Mouse (Mus musculus): ENCODE data around the gene Txn2. TPM values are rescaled to one million over a fixed set of nuclear protein-coding genes. Genes with fewer than 3 reads are reported as not detected.

Gene Txn2
- polyA plus RNA-seq, 1 experiment from 2014 or later = 215 TPM

GRCm38 (mm10) chr15:77956404-77956901, 27.6 kb upstream of the Txn2 start, which contains the start of gene Foxred2:
Foxred2 (minus strand) TSS chr15:77956722.
- Histone ChIP-seq H3K9me3 (no peaks in the 10 kb centered on the region), H3K36me3 (peaks cover 46% of the 10 kb centered on the region), H3K4me1 (replicated peaks) (peaks cover 27% of the 10 kb centered on the region), H3K4me3 (replicated peaks) (peak within 1 kb of the TSS; percentile 61), H3K9ac (replicated peaks) (peak within 1 kb of the TSS; percentile 59), H3K27ac (no peak within 1 kb of the TSS), H3K4me2 (peak within 1 kb of the TSS; percentile 84), H3K27me3 (peaks cover 14% of the 10 kb centered on the region)
- ATAC-seq (ENCODE audit: insufficient number of reproducible peaks, insufficient read depth, low FRiP score, low TSS enrichment, low read depth) = peak; percentile 85
- WGBS = under 1% methylated on average over 39 of the region's 39 CpGs

GRCm38 (mm10) chr15:77955440-77956403, 26.9 kb upstream of the Txn2 start:
- Histone ChIP-seq H3K4me1 (replicated peaks) (peaks cover 27% of the 10 kb centered on the region), H3K4me2 (peak overlapping the region; percentile 84), H3K27me3 (peaks cover 14% of the 10 kb centered on the region), H3K9ac (replicated peaks) (peak overlapping the region; percentile 59), H3K36me3 (peaks cover 40% of the 10 kb centered on the region), H3K4me3 (replicated peaks) (peak overlapping the region; percentile 61), H3K9me3 (no peaks in the 10 kb centered on the region), H3K27ac (no peak overlapping the region)
- WGBS = 9% methylated on average over 52 of the region's 52 CpGs
- peak; percentile 21; the same call in 1 of the 2 replicates for ATAC-seq (ENCODE audit: insufficient number of reproducible peaks, insufficient read depth, low FRiP score, low TSS enrichment, low read depth)

GRCm38 (mm10) chr15:77954362-77954761, 25.6 kb upstream of the Txn2 start:
- WGBS = 89% methylated on average over 2 of the region's 2 CpGs
- Histone ChIP-seq H3K4me1 (replicated peaks) (peaks cover 27% of the 10 kb centered on the region), H3K27me3 (peaks cover 14% of the 10 kb centered on the region), H3K9me3 (no peaks in the 10 kb centered on the region), H3K36me3 (peaks cover 27% of the 10 kb centered on the region), H3K4me3 (replicated peaks) (no peak overlapping the region), H3K9ac (replicated peaks) (no peak overlapping the region), H3K27ac (no peak overlapping the region), H3K4me2 (no peak overlapping the region)
- no peak for ATAC-seq (ENCODE audit: insufficient number of reproducible peaks, insufficient read depth, low FRiP score, low TSS enrichment, low read depth)

- ATAC-seq (ENCODE audit: insufficient number of reproducible peaks, insufficient read depth, low FRiP score, low TSS enrichment, low read depth) = no peak
- H3K36me3 ChIP-seq = peaks cover 21% of the 10 kb centered on the region
- no peak overlapping the region for H3K4me3 ChIP-seq (replicated peaks)
- 86% methylated on average over 3 of the region's 3 CpGs for WGBS
- H3K9ac ChIP-seq (replicated peaks) = no peak overlapping the region
- peaks cover 27% of the 10 kb centered on the region for H3K4me1 ChIP-seq (replicated peaks)
- no peak overlapping the region for H3K27ac ChIP-seq
- no peak overlapping the region for H3K4me2 ChIP-seq
- H3K9me3 ChIP-seq = no peaks in the 10 kb centered on the region
- peaks cover 14% of the 10 kb centered on the region for H3K27me3 ChIP-seq
Measured at GRCm38 (mm10) chr15:77952921-77953320, 24.1 kb upstream of the Txn2 start.

GRCm38 (mm10) chr15:77949061-77949460, 20.3 kb upstream of the Txn2 start:
- Histone ChIP-seq H3K9me3 (no peaks in the 10 kb centered on the region), H3K4me3 (replicated peaks) (no peak overlapping the region), H3K27ac (no peak overlapping the region), H3K27me3 (no peaks in the 10 kb centered on the region), H3K36me3 (peaks cover 39% of the 10 kb centered on the region), H3K9ac (replicated peaks) (no peak overlapping the region), H3K4me1 (replicated peaks) (no peaks in the 10 kb centered on the region), H3K4me2 (no peak overlapping the region)
- no peak for ATAC-seq (ENCODE audit: insufficient number of reproducible peaks, insufficient read depth, low FRiP score, low TSS enrichment, low read depth)
- 86% methylated on average over 7 of the region's 7 CpGs for WGBS

- H3K9ac ChIP-seq (replicated peaks) = no peak overlapping the region
- no peak for ATAC-seq (ENCODE audit: insufficient number of reproducible peaks, insufficient read depth, low FRiP score, low TSS enrichment, low read depth)
- no peak overlapping the region for H3K4me2 ChIP-seq
- H3K4me1 ChIP-seq (replicated peaks) = no peaks in the 10 kb centered on the region
- WGBS = 89% methylated on average over 4 of the region's 4 CpGs
- H3K36me3 ChIP-seq = peaks cover 35% of the 10 kb centered on the region
- no peaks in the 10 kb centered on the region for H3K27me3 ChIP-seq
- no peak overlapping the region for H3K27ac ChIP-seq
- H3K9me3 ChIP-seq = no peaks in the 10 kb centered on the region
- H3K4me3 ChIP-seq (replicated peaks) = no peak overlapping the region
Measured at GRCm38 (mm10) chr15:77945711-77946110, 16.9 kb upstream of the Txn2 start.

- 78% methylated on average over 3 of the region's 3 CpGs for WGBS
- no peaks in the 10 kb centered on the region for H3K9me3 ChIP-seq
- no peaks in the 10 kb centered on the region for H3K27me3 ChIP-seq
- ATAC-seq (ENCODE audit: insufficient number of reproducible peaks, insufficient read depth, low FRiP score, low TSS enrichment, low read depth) = no peak
- H3K27ac ChIP-seq = no peak overlapping the region
- peaks cover 24% of the 10 kb centered on the region for H3K36me3 ChIP-seq
- no peak overlapping the region for H3K4me2 ChIP-seq
- no peak overlapping the region for H3K4me3 ChIP-seq (replicated peaks)
- 0 out of 2 replicates have a peak, but pooled peaks cover 3% of the 10 kb centered on the region for H3K4me1 ChIP-seq (replicated peaks)
- H3K9ac ChIP-seq (replicated peaks) = no peak overlapping the region
Measured at GRCm38 (mm10) chr15:77941563-77941962, 12.8 kb upstream of the Txn2 start.

GRCm38 (mm10) chr15:77938516-77938915, 9.7 kb upstream of the Txn2 start:
- no peak overlapping the region for H3K4me2 ChIP-seq
- no peak for ATAC-seq (ENCODE audit: insufficient number of reproducible peaks, insufficient read depth, low FRiP score, low TSS enrichment, low read depth)
- no peak overlapping the region for H3K27ac ChIP-seq
- H3K4me1 ChIP-seq (replicated peaks) = 0 out of 2 replicates have a peak, but pooled peaks cover 6% of the 10 kb centered on the region
- peaks cover 5% of the 10 kb centered on the region; the same call in 1 of the 2 replicates for H3K27me3 ChIP-seq
- H3K4me3 ChIP-seq (replicated peaks) = no peak overlapping the region
- no peaks in the 10 kb centered on the region for H3K9me3 ChIP-seq
- 76% methylated on average over 5 of the region's 5 CpGs for WGBS
- H3K36me3 ChIP-seq = peaks cover 14% of the 10 kb centered on the region; the same call in 1 of the 2 replicates
- no peak overlapping the region for H3K9ac ChIP-seq (replicated peaks)

GRCm38 (mm10) chr15:77935673-77936375, 7.0 kb upstream of the Txn2 start:
- peaks cover 5% of the 10 kb centered on the region; the same call in 1 of the 2 replicates for H3K27me3 ChIP-seq
- 0 out of 2 replicates have a peak, but pooled peaks cover 6% of the 10 kb centered on the region for H3K4me1 ChIP-seq (replicated peaks)
- ATAC-seq (ENCODE audit: insufficient number of reproducible peaks, insufficient read depth, low FRiP score, low TSS enrichment, low read depth) = no peak
- H3K36me3 ChIP-seq = no peaks in the 10 kb centered on the region
- no peak overlapping the region for H3K9ac ChIP-seq (replicated peaks)
- 83% methylated on average over 14 of the region's 14 CpGs for WGBS
- no peaks in the 10 kb centered on the region for H3K9me3 ChIP-seq
- H3K4me2 ChIP-seq = no peak overlapping the region
- H3K27ac ChIP-seq = no peak overlapping the region
- H3K4me3 ChIP-seq (replicated peaks) = no peak overlapping the region

- Histone ChIP-seq H3K4me2 (no peak overlapping the region), H3K9ac (replicated peaks) (no peak overlapping the region), H3K27me3 (peaks cover 5% of the 10 kb centered on the region; the same call in 1 of the 2 replicates), H3K4me3 (replicated peaks) (no peak overlapping the region), H3K9me3 (no peaks in the 10 kb centered on the region), H3K36me3 (no peaks in the 10 kb centered on the region), H3K27ac (no peak overlapping the region), H3K4me1 (replicated peaks) (0 out of 2 replicates have a peak, but pooled peaks cover 6% of the 10 kb centered on the region)
- no peak for ATAC-seq (ENCODE audit: insufficient number of reproducible peaks, insufficient read depth, low FRiP score, low TSS enrichment, low read depth)
- WGBS = 68% methylated on average over 5 of the region's 5 CpGs
Measured at GRCm38 (mm10) chr15:77934968-77935367, 6.2 kb upstream of the Txn2 start.

- H3K9ac ChIP-seq (replicated peaks) = no peak overlapping the region
- 75% methylated on average over 11 of the region's 11 CpGs for WGBS
- H3K27ac ChIP-seq = no peak overlapping the region
Measured at GRCm38 (mm10) chr15:77934326-77934725, 5.5 kb upstream of the Txn2 start.

More at GRCm38 (mm10) chr15:77934326-77934725, 5.5 kb upstream of the Txn2 start:
- Histone ChIP-seq H3K36me3 (no peaks in the 10 kb centered on the region), H3K4me3 (replicated peaks) (no peak overlapping the region), H3K9me3 (no peaks in the 10 kb centered on the region), H3K27me3 (peaks cover 5% of the 10 kb centered on the region; the same call in 1 of the 2 replicates), H3K4me2 (no peak overlapping the region), H3K4me1 (replicated peaks) (peaks cover 12% of the 10 kb centered on the region)
- ATAC-seq (ENCODE audit: insufficient number of reproducible peaks, insufficient read depth, low FRiP score, low TSS enrichment, low read depth) = no peak
